Mouse (Mus musculus) CD4-positive, CD25-positive, alpha-beta regulatory T cell, adult 4 months (primary cell): ENCODE results near the gene Trak1. TPM values are rescaled to one million over a fixed set of nuclear protein-coding genes. Genes with fewer than 3 reads are reported as not detected.

Source experiments
- ATAC-seq: one replicate; pipeline ENCODE4 v1.8.0; 2017
- polyA plus RNA-seq, 2 experiments: library from polyadenylated mRNA; unstranded; fragments of 100-300 nt; shearing (Covaris generic); gene quantifications; one replicate each; pipeline ENCODE4 v1.2.1; 2017

Trak1 gene
- polyA plus RNA-seq, 2 experiments from 2014 or later, result 8.9 to 10.7 TPM

- ATAC-seq, result no peak
These were observed 101.5 kb downstream of the Trak1 start for GRCm38 (mm10) chr9:121398761-121399160.

GRCm38 (mm10) chr9:121400608-121401007 is 103.3 kb downstream of the Trak1 start:
- no peak for ATAC-seq

- no peak for ATAC-seq
These were observed 105.9 kb downstream of the Trak1 start for GRCm38 (mm10) chr9:121403157-121403671.

GRCm38 (mm10) chr9:121403699-121404098 is 106.4 kb downstream of the Trak1 start:
- ATAC-seq, result no peak

- no peak for ATAC-seq
These were observed 107.9 kb downstream of the Trak1 start for GRCm38 (mm10) chr9:121405088-121405681.

- ATAC-seq, result no peak
These were observed 108.5 kb downstream of the Trak1 start for GRCm38 (mm10) chr9:121405792-121406191.

- no peak for ATAC-seq
These were observed 116.9 kb downstream of the Trak1 start for GRCm38 (mm10) chr9:121414237-121414636.

GRCm38 (mm10) chr9:121415626-121416241 is 118.4 kb downstream of the Trak1 start:
- no peak for ATAC-seq

- no peak for ATAC-seq
These were observed 119.2 kb downstream of the Trak1 start for GRCm38 (mm10) chr9:121416460-121416859.

- no peak for ATAC-seq
These were observed 119.8 kb downstream of the Trak1 start for GRCm38 (mm10) chr9:121416872-121417637.

GRCm38 (mm10) chr9:121419011-121419410 is 121.7 kb downstream of the Trak1 start:
- no peak for ATAC-seq

- no peak for ATAC-seq
These were observed 122.3 kb downstream of the Trak1 start for GRCm38 (mm10) chr9:121419573-121419972.

GRCm38 (mm10) chr9:121420817-121421216 is 123.5 kb downstream of the Trak1 start:
- ATAC-seq, result no peak

GRCm38 (mm10) chr9:121422402-121422801 is 125.1 kb downstream of the Trak1 start:
- no peak for ATAC-seq

- ATAC-seq, result no peak
These were observed 126.3 kb downstream of the Trak1 start for GRCm38 (mm10) chr9:121423621-121424020.

- no peak for ATAC-seq
These were observed 127.2 kb downstream of the Trak1 start for GRCm38 (mm10) chr9:121424281-121425164.

- ATAC-seq, result peak; percentile 53
These were observed 129.1 kb downstream of the Trak1 start for GRCm38 (mm10) chr9:121426451-121426850.

- no peak for ATAC-seq
These were observed 129.6 kb downstream of the Trak1 start for GRCm38 (mm10) chr9:121426902-121427301.

GRCm38 (mm10) chr9:121429592-121429991 is 132.3 kb downstream of the Trak1 start:
- ATAC-seq, result no peak

- ATAC-seq, result no peak
These were observed 133.1 kb downstream of the Trak1 start for GRCm38 (mm10) chr9:121430379-121430778.

GRCm38 (mm10) chr9:121433745-121434528 is 136.6 kb downstream of the Trak1 start:
- no peak for ATAC-seq
